Mouse (Mus musculus) heart, adult 10 weeks (tissue): Measurements from ENCODE around the gene Pcp4. TPM values are rescaled to one million over a fixed set of nuclear protein-coding genes. Genes with fewer than 3 reads are reported as not detected.

ENCODE experiments used
- polyA plus RNA-seq: library from polyadenylated mRNA; stranded (reverse); fragments of 350-450 nt; fragmentation: Illumina TruSeq; extraction: RNeasy Lipid Tissue Mini Kit (QIAGEN cat#74804); gene quantifications from one replicate; pipeline ENCODE4 v1.2.3, GENCODE M21; 2014; ENCODE audit warnings: low read depth, low replicate concordance

Pcp4 gene
- polyA plus RNA-seq, result 2.6 TPM

GRCm38 (mm10) chr16:96467445-96467844 lies at the start of gene Pcp4:
TSS of gene Pcp4 (plus strand) at chr16:96467606.

GRCm38 (mm10) chr16:96443468-96443867 lies 23.9 kb upstream of the Pcp4 start, which contains the start of gene Itgb2l:
TSS of gene Itgb2l (minus strand) at chr16:96443619.

Other genes starting within 250 kb of the Pcp4 start
- gene B3galt5, start 231.8 kb upstream of the Pcp4 start, polyA plus RNA-seq, result not detected
- not detected for gene Itgb2l, start 24.0 kb upstream of the Pcp4 start, polyA plus RNA-seq